Mouse (Mus musculus) bone marrow macrophage, adult 2 months (primary cell): ENCODE measurements around the gene Slit3.

Experiments
- CTCF ChIP-seq: IDR thresholded peaks from 2 replicates; pipeline ENCODE4 v1.5.1; 2012; ENCODE audit warnings: low read depth, mild to moderate bottlenecking, low read length, moderate library complexity
- POLR2A ChIP-seq: IDR thresholded peaks from 2 replicates; pipeline ENCODE4 v1.6.1; 2012; ENCODE audit warnings: mild to moderate bottlenecking, low read depth, low read length, borderline replicate concordance

DNA sequence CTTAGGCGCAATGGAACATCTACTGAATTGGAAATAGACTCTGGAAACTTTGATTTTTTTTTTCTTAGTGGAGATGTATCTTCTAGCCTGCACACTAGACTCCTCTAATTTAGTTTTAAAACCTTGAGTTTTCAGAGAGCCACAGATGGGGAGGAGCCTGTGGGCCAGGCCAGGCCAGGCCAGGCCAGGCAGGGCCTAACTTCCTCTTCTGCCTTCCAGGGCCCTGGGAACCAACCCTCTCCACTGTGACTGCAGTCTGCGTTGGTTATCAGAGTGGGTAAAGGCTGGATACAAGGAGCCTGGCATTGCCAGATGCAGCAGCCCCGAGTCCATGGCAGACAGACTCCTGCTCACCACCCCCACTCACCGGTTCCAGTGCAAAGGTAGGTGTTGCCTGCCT is 539.9 kb downstream of the Slit3 start:
- TF ChIP-seq POLR2A, result no peak
- no peak for TF ChIP-seq CTCF
